31 mouse cellular contexts compared by ENCODE assay signal in the genomic region with DNA sequence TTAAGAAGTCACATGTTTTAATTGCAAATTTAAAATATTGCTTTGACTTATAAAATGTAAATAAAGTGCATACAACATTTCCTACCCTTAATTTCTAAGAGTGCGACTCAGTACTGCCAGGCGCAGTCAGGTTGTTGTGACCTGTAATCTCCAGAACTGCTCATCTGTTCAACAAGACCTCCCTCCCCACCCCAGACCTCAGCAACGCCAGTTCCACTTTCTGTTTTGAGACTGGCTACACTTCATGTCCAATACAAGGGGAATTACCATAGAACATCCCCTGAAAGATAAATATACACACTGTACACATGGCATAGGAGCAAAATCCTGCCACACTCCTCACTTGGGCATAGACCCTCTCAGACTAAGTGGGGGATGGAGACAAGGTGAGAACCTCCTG. TPM values are rescaled to one million over a fixed set of nuclear protein-coding genes. Genes with fewer than 3 reads are reported as not detected.
DNase-seq lines count a peak whose midpoint lies in the region; TF ChIP-seq lines count a peak whose summit lies in the region.
"Had no signal": no experiment of that assay in that cellular context is flagged by ENCODE, and none has a peak within 500 bp of the region (broad histone marks: within the 10 kb centered on the region; RNA-seq: fewer than 3 reads in every experiment).

No protein-coding gene starts in this region.

- H3K79me2 ChIP-seq in CH12.LX (replicated peaks; ENCODE audit: control insufficient read depth, extremely low read depth, insufficient read depth, poor library complexity, severe bottlenecking) = no peaks in the 10 kb centered on the region

- TF ChIP-seq POLR2A in spleen, adult 2 months (IDR thresholded peaks at IDR 0.05; ENCODE audit: low read depth, low read length) = no peak
- no peak for TF ChIP-seq POLR2A in CH12.LX (IDR thresholded peaks at IDR 0.05; ENCODE audit: low read depth, low read length)

- H3K4me1 ChIP-seq in spleen, adult 2 months (ENCODE audit: control insufficient read depth, insufficient read depth, insufficient read length) = peaks cover 8% of the 10 kb centered on the region; the same call in 1 of the 2 replicates
- peaks cover 8 to 30% of the 10 kb centered on the region in 2 experiments; a peak in 3 of 4 replicates for H3K4me1 ChIP-seq in CH12.LX (ENCODE audit: control insufficient read depth in 1 of 2, insufficient read depth in 2 of 2)
- H3K4me1 ChIP-seq in limb, embryonic 10.5 days = peaks cover 66% of the 10 kb centered on the region
- H3K4me1 ChIP-seq: forebrain, embryonic 15.5 days; neural tube, embryonic 12.5 days had no signal

- H3K36me3 ChIP-seq in spleen, adult 2 months (ENCODE audit: control insufficient read depth, insufficient read depth, low read length) = no peaks in the 10 kb centered on the region
- H3K36me3 ChIP-seq in CH12.LX (replicated peaks in 1 of 2; ENCODE audit: control insufficient read depth in 1 of 2, insufficient read depth in 1 of 2, low read length in 1 of 2) = peaks cover 0 to 10% of the 10 kb centered on the region in 2 experiments
- H3K36me3 ChIP-seq in limb, embryonic 10.5 days = no peaks in the 10 kb centered on the region
- H3K36me3 ChIP-seq: forebrain, embryonic 15.5 days; heart, embryonic 13.5 days; kidney, embryonic 15.5 days; limb, embryonic 15.5 days; liver, embryonic 13.5 days; neural tube, embryonic 12.5 days had no signal

- peak overlapping the region; percentile 61 for H3K4me2 ChIP-seq in CH12.LX (ENCODE audit: insufficient read depth, low read depth, poor library complexity, severe bottlenecking)
- H3K4me2 ChIP-seq: forebrain, embryonic 15.5 days; heart, embryonic 13.5 days; hindbrain, embryonic 14.5 days; kidney, embryonic 15.5 days; limb, embryonic 15.5 days; liver, embryonic 13.5 days; neural tube, embryonic 12.5 days had no signal

- dilution Hi-C loops in CH12.LX (cut with MboI; ENCODE audit: extremely low pct_ligation_motif_present, extremely low pct_unique_long_range_greater_than_20kb, low sequenced_read_pairs) = no loop called here

- no peak overlapping the region for H3K9ac ChIP-seq in CH12.LX (ENCODE audit: insufficient read depth, low read depth)
- H3K9ac ChIP-seq: forebrain, embryonic 15.5 days; heart, embryonic 13.5 days; hindbrain, embryonic 14.5 days; kidney, embryonic 15.5 days; limb, embryonic 15.5 days; liver, embryonic 13.5 days; neural tube, embryonic 12.5 days had no signal

- TF ChIP-seq RAD21 in CH12.LX (IDR thresholded peaks at IDR 0.05; ENCODE audit: low read depth, low read length) = no peak

- H3K4me3 ChIP-seq in spleen, adult 2 months (ENCODE audit: extremely low read depth, insufficient read depth, insufficient read length) = no peak overlapping the region
- no peak overlapping the region for H3K4me3 ChIP-seq in CH12.LX (replicated peaks in 1 of 3; ENCODE audit: low read depth in 2 of 3, low read length in 2 of 3, poor library complexity in 1 of 3)
- no peak overlapping the region for H3K4me3 ChIP-seq in limb, embryonic 10.5 days
- H3K4me3 ChIP-seq: forebrain, embryonic 15.5 days; heart, embryonic 13.5 days; kidney, embryonic 15.5 days; limb, embryonic 15.5 days; liver, embryonic 13.5 days; neural tube, embryonic 12.5 days had no signal

- WGBS in spleen, adult 2 months = 55% methylated on average over 3 of the region's 3 CpGs
- 90% methylated on average over 3 of the region's 3 CpGs for WGBS in limb, embryonic 10.5 days

- no peaks in the 10 kb centered on the region for H3K27me3 ChIP-seq in spleen, adult 2 months (ENCODE audit: control insufficient read depth, insufficient read depth, low read length)
- H3K27me3 ChIP-seq in CH12.LX (replicated peaks) = no peaks in the 10 kb centered on the region
- no peaks in the 10 kb centered on the region for H3K27me3 ChIP-seq in limb, embryonic 10.5 days (ENCODE audit: low read depth, poor library complexity, severe bottlenecking)
- H3K27me3 ChIP-seq: forebrain, embryonic 15.5 days; heart, embryonic 13.5 days; kidney, embryonic 15.5 days; limb, embryonic 15.5 days; liver, embryonic 13.5 days; neural tube, embryonic 12.5 days; Patski had no signal

- no peak for TF ChIP-seq CTCF in spleen, adult 2 months (IDR thresholded peaks at IDR 0.05; ENCODE audit: extremely low read depth, insufficient read depth, insufficient read length, insufficient replicate concordance)
- TF ChIP-seq CTCF in CH12.LX (conservative IDR thresholded peaks at IDR 0.05 in 1 of 2, IDR thresholded peaks at IDR 0.05 in 1 of 2; ENCODE audit: low read depth in 2 of 2, low read length in 2 of 2) = no peak

- no peak overlapping the region for H3K27ac ChIP-seq in spleen, adult 2 months (ENCODE audit: insufficient read depth, low read length)
- no peak overlapping the region for H3K27ac ChIP-seq in CH12.LX (ENCODE audit: insufficient read depth, low read depth)
- H3K27ac ChIP-seq in limb, embryonic 10.5 days = no peak overlapping the region
- H3K27ac ChIP-seq: forebrain, embryonic 15.5 days; heart, embryonic 13.5 days; hindbrain, embryonic 14.5 days; limb, embryonic 15.5 days; liver, embryonic 13.5 days; neural tube, embryonic 12.5 days had no signal

- in situ Hi-C loops in CH12.LX (cut with MboI; ENCODE audit: low pct_ligation_motif_present, low pct_unique_long_range_greater_than_20kb, low sequenced_read_pairs) = no loop called here

- TF ChIP-seq EP300 in CH12.LX (IDR thresholded peaks at IDR 0.05; ENCODE audit: low read length) = no peak

- peak; percentile 15 to 16 for DNase-seq in spleen, adult 2 months (ENCODE audit: low read depth in 1 of 2, low spot score in 2 of 2)
- no peak for DNase-seq in spleen, postnatal 14 days (ENCODE audit: low spot score in 2 of 2)
- peak; percentile 45 for DNase-seq in CH12.LX (ENCODE audit: extremely low read depth)
- DNase-seq in limb, embryonic 10.5 days (ENCODE audit: low spot score) = peak; percentile 17
- no peak for DNase-seq in adrenal gland, adult (ENCODE audit: inconsistent age in 2 of 2, low spot score in 1 of 2)
- DNase-seq in thymus, postnatal 25 days = no peak
- no peak for DNase-seq in ovary, postnatal 36 days (ENCODE audit: low spot score)
- DNase-seq: adrenal gland, postnatal 25 days; cerebellum, adult 2 months; cerebellum, postnatal 14 days; heart, postnatal 10 days; kidney, adult 11 months; kidney, postnatal 4 days; layer of hippocampus, postnatal 36 days; left cerebral cortex, postnatal 4 days; liver, embryonic 13.5 days; lung, adult 18-20 months; lung, postnatal 4 days; midbrain, embryonic 14.5 days; thymus, adult 2 months had no signal

- no peaks in the 10 kb centered on the region for H3K9me3 ChIP-seq in CH12.LX (replicated peaks; ENCODE audit: low read length)
- no peaks in the 10 kb centered on the region for H3K9me3 ChIP-seq in limb, embryonic 10.5 days (replicated peaks)
- H3K9me3 ChIP-seq: forebrain, embryonic 15.5 days; heart, embryonic 13.5 days; kidney, embryonic 15.5 days; limb, embryonic 15.5 days; liver, embryonic 13.5 days; neural tube, embryonic 12.5 days had no signal

TF ChIP-seq in CH12.LX, 34 proteins besides CTCF, POLR2A, EP300 and RAD21:
- TF ChIP-seq JUN (IDR thresholded peaks at IDR 0.05; ENCODE audit: insufficient read depth, low read depth, low read length) (no peak), SMC3 (IDR thresholded peaks at IDR 0.05; ENCODE audit: low read depth, low read length) (no peak), ETS1 (conservative IDR thresholded peaks at IDR 0.05; ENCODE audit: low read depth, low read length) (0 out of 2 replicates have a peak, but pooled peaks have one; percentile 37), KAT2A (IDR thresholded peaks at IDR 0.05; ENCODE audit: insufficient replicate concordance, low read length) (no peak), MXI1 (IDR thresholded peaks at IDR 0.05; ENCODE audit: low read depth, low read length) (peak; percentile 38; the same call in 1 of the 2 replicates), MAX (IDR thresholded peaks at IDR 0.05; ENCODE audit: low read length) (no peak), IRF4 (IDR thresholded peaks at IDR 0.05; ENCODE audit: low read depth, low read length) (peak; percentile 48; the same call in 1 of the 2 replicates), ZC3H11A (IDR thresholded peaks at IDR 0.05; ENCODE audit: low read depth, low read length) (no peak), UBTF (IDR thresholded peaks at IDR 0.05; ENCODE audit: low read depth, low read length) (no peak), MEF2A (IDR thresholded peaks at IDR 0.05; ENCODE audit: borderline replicate concordance, low read depth, low read length) (peak; percentile 20; the same call in 1 of the 2 replicates)

RNA-seq across cellular contexts. Expression of gene Mnd1, which starts 28.9 kb away (rescaled TPM):
- 0.09 TPM in 1 of 2 replicates, not detected in the other for polyA plus RNA-seq in spleen, adult 2 months (2012; rRNA removed)
- total RNA-seq in CH12.LX (2012; rRNA removed) = 13.4 and 14.2 TPM in 2 replicates
- 23.1 and 24.4 TPM in 2 replicates for total RNA-seq in CH12.LX (2014; rRNA removed)
- polyA plus RNA-seq in CH12.LX (2012; ENCODE audit: insufficient read length, low read depth) = 19.0 and 24.0 TPM in 2 replicates
- 17.4 and 21.0 TPM in 2 replicates for polyA plus RNA-seq in limb, embryonic 10.5 days (2016; fragmentation: Nextera tagmentation; extraction: Ambion mirVana)

RNA-seq across cellular contexts. Expression of gene Gm6525, which starts 47.2 kb away (rescaled TPM):
- not detected in 2 replicates for polyA plus RNA-seq in spleen, adult 2 months (2012; rRNA removed)
- 0.17 and 0.21 TPM in 2 replicates for total RNA-seq in CH12.LX (2012; rRNA removed)
- 0.31 and 0.41 TPM in 2 replicates for total RNA-seq in CH12.LX (2014; rRNA removed)
- 0.34 and 0.71 TPM in 2 replicates for polyA plus RNA-seq in CH12.LX (2012; ENCODE audit: insufficient read length, low read depth)
- 0.58 and 0.60 TPM in 2 replicates for polyA plus RNA-seq in limb, embryonic 10.5 days (2016; fragmentation: Nextera tagmentation; extraction: Ambion mirVana)
- total RNA-seq: gastrocnemius, adult 18-20 months; heart, adult 8-10 months; hematopoietic stem cell, adult 5-6 weeks; layer of hippocampus, postnatal 36 days; left cerebral cortex, postnatal 4 days had no signal
- polyA plus RNA-seq: brain, embryonic 14.5 days; cerebellum, adult 2 months; liver, embryonic 13.5 days; thymus, adult 2 months had no signal

Comparison
In these comparisons a context has a peak if more than half of its experiments do, and no peak if none do; other contexts are left out.
1. DNase-seq: peak in spleen, adult 2 months (2 of 2), CH12.LX (single experiment) and limb, embryonic 10.5 days (single experiment); none in spleen, postnatal 14 days (0 of 2), adrenal gland, adult (0 of 2), thymus, postnatal 25 days (single experiment) and ovary, postnatal 36 days (single experiment).
2. RNA of gene Mnd1, which starts 28.9 kb away (polyA plus RNA-seq): 19.0 to 24.0 TPM in CH12.LX and 17.4 to 21.0 TPM in limb, embryonic 10.5 days; 0.09 TPM in spleen, adult 2 months; every median in the first group is over 10 times any median in the second.